Mouse (Mus musculus) liver, adult (tissue): Measurements from ENCODE around the gene Spag7.

Experiments used
- GATA4 ChIP-seq: IDR thresholded peaks from 2 replicates; pipeline ENCODE4 v1.6.1; 2014; ENCODE audit warnings: mild to moderate bottlenecking, low read length; ENCODE audit not compliant: insufficient replicate concordance

The Spag7 gene

DNA sequence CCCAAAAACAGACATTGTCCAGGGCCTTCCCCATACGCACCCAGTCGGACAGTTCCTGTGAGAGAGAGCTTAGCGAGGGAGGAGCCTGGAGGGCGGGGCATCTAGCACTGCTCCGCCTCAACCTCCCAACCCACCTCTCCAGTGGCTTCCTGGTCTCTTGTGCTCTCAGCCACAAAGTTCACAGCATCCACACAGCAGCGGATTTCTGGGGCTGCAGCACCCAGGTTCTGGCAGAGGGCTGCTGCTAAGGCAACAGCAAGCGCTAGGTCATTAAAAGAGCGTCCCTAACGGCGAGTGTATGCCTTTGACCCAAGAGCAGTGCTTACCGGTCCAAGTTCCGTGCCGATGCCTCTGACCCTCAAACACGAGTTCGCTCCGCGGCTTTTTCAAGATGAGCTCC is 54.1 kb downstream of the Spag7 start:
- no peak for TF ChIP-seq GATA4
